Mouse (Mus musculus) inflammation-experienced regulatory T-cells (primary cell): ENCODE measurements around the gene Fcrl5. TPM values are rescaled to one million over a fixed set of nuclear protein-coding genes. Genes with fewer than 3 reads are reported as not detected.

Experiments
- polyA plus RNA-seq, 2 experiments: library from polyadenylated mRNA; unstranded; fragments of 100-300 nt; shearing (Covaris generic); gene quantifications; one replicate each; pipeline ENCODE4 v1.2.1; 2017

Gene Fcrl5
- polyA plus RNA-seq, result under 1 TPM; 0.49 to 0.98 TPM

DNA sequence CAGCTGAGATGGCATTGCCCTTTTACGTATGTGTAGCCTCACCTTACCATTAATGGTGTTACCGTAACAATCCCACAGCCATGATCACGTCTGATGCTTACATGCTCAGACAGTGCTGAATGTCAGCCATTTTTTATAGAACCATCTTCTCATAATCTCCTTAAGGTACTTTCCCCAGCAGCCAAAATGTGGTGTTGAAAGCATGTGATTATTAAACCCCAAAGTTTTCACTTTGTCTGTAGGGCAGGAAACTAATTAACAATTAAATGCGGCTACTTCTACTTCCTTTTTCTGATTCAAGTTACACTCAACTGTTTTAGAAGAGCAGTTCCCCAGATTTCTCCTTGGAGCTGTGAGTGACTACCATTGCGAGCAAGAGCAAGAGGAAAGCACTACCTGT, at the start of gene Fcrl5:
TSS of gene Fcrl5 (plus strand) at position 295 of the 400 bp plus-strand sequence.

GRCm38 (mm10) chr3:87525043-87525836, 89.7 kb downstream of the Fcrl5 start, which contains the start of gene Etv3:
Etv3 (plus strand) TSS chr3:87525407.

Other genes with a start within 250 kb of the Fcrl5 start
- gene Fcrls, start 172.0 kb upstream of the Fcrl5 start, polyA plus RNA-seq, result 1 to 10 TPM in 1 of 2 experiments, under 1 TPM in 1; 0.23 to 2.4 TPM
- gene Cd5l, start 77.9 kb upstream of the Fcrl5 start, polyA plus RNA-seq, result 1 to 10 TPM in 1 of 2 experiments, not detected in 1; 6.0 TPM
- 10 to 100 TPM in 1 of 2 experiments, 1 to 10 TPM in 1; 6.6 to 16.3 TPM for gene Fcrl1, start 59.4 kb upstream of the Fcrl5 start, polyA plus RNA-seq
- gene Etv3, start 89.6 kb downstream of the Fcrl5 start, polyA plus RNA-seq, result 10 to 100 TPM; 35.4 to 42.9 TPM
- gene Arhgef11, start 181.8 kb downstream of the Fcrl5 start, polyA plus RNA-seq, result 10 to 100 TPM; 15.8 to 17.8 TPM